Mouse (Mus musculus) neural tube, embryonic 11.5 days (tissue): ENCODE data around the gene Oxt. TPM values are rescaled to one million over a fixed set of nuclear protein-coding genes. Genes with fewer than 3 reads are reported as not detected.

Experiments used
- ATAC-seq: fragments of 200-750 bp; cut with Nextera tagmentation; 2 replicates; pipeline ENCODE4 v1.8.0; 2017; ENCODE audit warnings: moderate number of reproducible peaks, mild to moderate bottlenecking, moderate TSS enrichment, moderate library complexity; ENCODE audit not compliant: insufficient read depth, low FRiP score, low TSS enrichment
- DNase-seq: peaks from one replicate; pipeline ENCODE4 v3.0.0-alpha.2; 2015; ENCODE audit warnings: low spot score
- H3K27ac ChIP-seq: fragments of 300-500 bp; sonication (generic); 2 replicates; pipeline ENCODE4 v1.5.1; 2014; ENCODE audit warnings: low read depth, mild to moderate bottlenecking, low read length
- H3K27me3 ChIP-seq: fragments of 300-500 bp; sonication (generic); 2 replicates; pipeline ENCODE4 v1.6.1; 2014; ENCODE audit warnings: mild to moderate bottlenecking, low read length, mixed read lengths; ENCODE audit not compliant: control insufficient read depth, insufficient read depth
- H3K36me3 ChIP-seq: fragments of 300-500 bp; sonication (generic); 2 replicates; pipeline ENCODE4 v1.6.1; 2014; ENCODE audit warnings: mild to moderate bottlenecking, low read length, moderate library complexity, mixed read lengths; ENCODE audit not compliant: control insufficient read depth, insufficient read depth
- H3K4me1 ChIP-seq: fragments of 300-500 bp; sonication (generic); 2 replicates; pipeline ENCODE4 v1.6.1; 2014; ENCODE audit warnings: low read length, mixed read lengths; ENCODE audit not compliant: control insufficient read depth, insufficient read depth
- H3K4me2 ChIP-seq: fragments of 300-500 bp; sonication (generic); 2 replicates; pipeline ENCODE4 v1.6.1; 2014; ENCODE audit warnings: low read depth, mild to moderate bottlenecking, moderate library complexity
- H3K4me3 ChIP-seq: fragments of 300-500 bp; sonication (generic); 2 replicates; pipeline ENCODE4 v1.5.1; 2014; ENCODE audit warnings: low read depth, low read length
- H3K9ac ChIP-seq: fragments of 300-500 bp; sonication (generic); 2 replicates; pipeline ENCODE4 v1.6.1; 2014; ENCODE audit warnings: mild to moderate bottlenecking, low read length
- H3K9me3 ChIP-seq: fragments of 300-500 bp; sonication (generic); 2 replicates; pipeline ENCODE4 v1.6.1; 2016; ENCODE audit warnings: low read length; ENCODE audit not compliant: control insufficient read depth
- WGBS: fragments of 180-500 bp; shearing (Covaris S2); extraction: QIAGEN DNeasy Blood & Tissue Kit; methylation state at CpG from one replicate; pipeline ENCODE4 v1.1.7; 2014; 5-methylcytosine and 5-hydroxymethylcytosine counted together
- microRNA-seq: library from miRNA; unstranded; fragments of <30 nt; microRNA quantifications from one replicate; pipeline ENCODE4, GENCODE M21; 2016
- polyA plus RNA-seq: library from polyadenylated mRNA; unstranded; fragments of >200 nt; fragmentation: Nextera tagmentation; extraction: Ambion mirVana; gene quantifications from 2 replicates; pipeline ENCODE4 v1.2.1, GENCODE M21; 2014

The Oxt gene
- polyA plus RNA-seq, 1 experiment from 2014 or later: 0.48 TPM

GRCm38 (mm10) chr2:130598399-130598798 is 22.4 kb downstream of the Oxt start:
- H3K9ac ChIP-seq: no peak overlapping the region
- no peak overlapping the region for H3K4me3 ChIP-seq
- peaks cover 8% of the 10 kb centered on the region for H3K36me3 ChIP-seq

GRCm38 (mm10) chr2:130602195-130602594 is 26.2 kb downstream of the Oxt start:
- Histone ChIP-seq H3K27me3 (no peaks in the 10 kb centered on the region), H3K9ac (no peak overlapping the region), H3K27ac (no peak overlapping the region), H3K4me2 (no peak overlapping the region), H3K4me3 (no peak overlapping the region), H3K9me3 (no peaks in the 10 kb centered on the region), H3K4me1 (no peaks in the 10 kb centered on the region), H3K36me3 (peaks cover 8% of the 10 kb centered on the region)
- WGBS: 90% methylated on average over 4 of the region's 4 CpGs
- DNase-seq (no peak), ATAC-seq (no peak)

More at GRCm38 (mm10) chr2:130598399-130598798, 22.4 kb downstream of the Oxt start:
- 86% methylated on average over 3 of the region's 3 CpGs for WGBS
- no peak overlapping the region for H3K4me2 ChIP-seq
- no peaks in the 10 kb centered on the region for H3K4me1 ChIP-seq
- H3K27me3 ChIP-seq: no peaks in the 10 kb centered on the region
- no peak overlapping the region for H3K27ac ChIP-seq
- no peaks in the 10 kb centered on the region for H3K9me3 ChIP-seq
- DNase-seq (no peak), ATAC-seq (no peak)

GRCm38 (mm10) chr2:130613091-130613490 is 37.1 kb downstream of the Oxt start:
- DNase-seq (no peak), ATAC-seq (no peak)
- Histone ChIP-seq H3K4me1 (no peaks in the 10 kb centered on the region), H3K27me3 (no peaks in the 10 kb centered on the region), H3K4me2 (no peak overlapping the region), H3K27ac (no peak overlapping the region), H3K9ac (no peak overlapping the region), H3K36me3 (peaks cover 8% of the 10 kb centered on the region), H3K4me3 (no peak overlapping the region), H3K9me3 (no peaks in the 10 kb centered on the region)
- 72% methylated on average over 3 of the region's 3 CpGs for WGBS

- peaks cover 8% of the 10 kb centered on the region for H3K36me3 ChIP-seq
Observed at GRCm38 (mm10) chr2:130618972-130619371, 43.0 kb downstream of the Oxt start.

More at GRCm38 (mm10) chr2:130618972-130619371, 43.0 kb downstream of the Oxt start:
- Histone ChIP-seq H3K4me1 (no peaks in the 10 kb centered on the region), H3K9me3 (no peaks in the 10 kb centered on the region), H3K27ac (no peak overlapping the region), H3K9ac (no peak overlapping the region), H3K27me3 (no peaks in the 10 kb centered on the region), H3K4me2 (no peak overlapping the region), H3K4me3 (no peak overlapping the region)
- WGBS: 94% methylated on average over 7 of the region's 7 CpGs
- ATAC-seq (no peak), DNase-seq (no peak)

Small RNA genes within 50 kb of the gene (microRNA-seq; reads per million reads assigned to microRNA genes)
- gene Gm23876: not detected

Other genes with a start within 250 kb of the Oxt start
- gene Cpxm1, start 178.6 kb upstream of the Oxt start, polyA plus RNA-seq: 32.3 and 32.6 TPM in 2 replicates
- gene Gm28372, start 170.9 kb upstream of the Oxt start, polyA plus RNA-seq: 0.16 TPM in 1 of 2 replicates, not detected in the other
- gene 1700020A23Rik, start 170.9 kb upstream of the Oxt start, polyA plus RNA-seq: not detected in 2 replicates
- 0.17 TPM in 1 of 2 replicates, not detected in the other for gene Tmem239, start 169.7 kb upstream of the Oxt start, polyA plus RNA-seq
- 77.7 and 85.7 TPM in 2 replicates for gene Vps16, start 151.8 kb upstream of the Oxt start, polyA plus RNA-seq
- 7.7 and 9.0 TPM in 2 replicates for gene Pced1a, start 151.5 kb upstream of the Oxt start, polyA plus RNA-seq
- 103 and 105 TPM in 2 replicates for gene Ptpra, start 125.9 kb upstream of the Oxt start, polyA plus RNA-seq
- 77.0 and 85.8 TPM in 2 replicates for gene Mrps26, start 12.4 kb upstream of the Oxt start, polyA plus RNA-seq
- not detected in 2 replicates for gene Avp, start 6.4 kb downstream of the Oxt start, polyA plus RNA-seq
- 20.4 and 21.8 TPM in 2 replicates for gene Fastkd5, start 53.9 kb downstream of the Oxt start, polyA plus RNA-seq
- gene Ubox5, start 53.9 kb downstream of the Oxt start, polyA plus RNA-seq: 19.1 and 21.6 TPM in 2 replicates
- gene Lzts3, start 66.6 kb downstream of the Oxt start, polyA plus RNA-seq: 0.84 and 1.1 TPM in 2 replicates
- 44.5 and 44.8 TPM in 2 replicates for gene Ddrgk1, start 88.5 kb downstream of the Oxt start, polyA plus RNA-seq
- gene Itpa, start 91.4 kb downstream of the Oxt start, polyA plus RNA-seq: 143 and 144 TPM in 2 replicates
- 0.32 and 0.52 TPM in 2 replicates for gene Slc4a11, start 121.3 kb downstream of the Oxt start, polyA plus RNA-seq